Mouse (Mus musculus): ENCODE results near the gene Tbc1d7. TPM values are rescaled to one million over a fixed set of nuclear protein-coding genes. Genes with fewer than 3 reads are reported as not detected.
A peak's percentile ranks its signal among the peaks of the same experiment; 100 is the strongest.

Gene Tbc1d7
- 10 to 100 TPM in 8 of 26 experiments, 1 to 10 TPM in 16, not detected in 2; 1.2 to 16.0 (median 6.8) TPM for total RNA-seq (2018; cell fraction: chromatin; rRNA removed)
- total RNA-seq (2018; cell fraction: cytosol; rRNA removed), result 10 to 100 TPM in 25 of 26 experiments, 1 to 10 TPM in 1; 8.8 to 21.5 (median 15.4) TPM
- 10 to 100 TPM in 8 of 26 experiments, 1 to 10 TPM in 18; 1.5 to 15.8 (median 6.2) TPM for total RNA-seq (2018; cell fraction: nucleus; rRNA removed)
- 9.1 to 16.9 TPM (median 10.5 TPM) in 3 replicates for polyA plus RNA-seq (2018)

DNA sequence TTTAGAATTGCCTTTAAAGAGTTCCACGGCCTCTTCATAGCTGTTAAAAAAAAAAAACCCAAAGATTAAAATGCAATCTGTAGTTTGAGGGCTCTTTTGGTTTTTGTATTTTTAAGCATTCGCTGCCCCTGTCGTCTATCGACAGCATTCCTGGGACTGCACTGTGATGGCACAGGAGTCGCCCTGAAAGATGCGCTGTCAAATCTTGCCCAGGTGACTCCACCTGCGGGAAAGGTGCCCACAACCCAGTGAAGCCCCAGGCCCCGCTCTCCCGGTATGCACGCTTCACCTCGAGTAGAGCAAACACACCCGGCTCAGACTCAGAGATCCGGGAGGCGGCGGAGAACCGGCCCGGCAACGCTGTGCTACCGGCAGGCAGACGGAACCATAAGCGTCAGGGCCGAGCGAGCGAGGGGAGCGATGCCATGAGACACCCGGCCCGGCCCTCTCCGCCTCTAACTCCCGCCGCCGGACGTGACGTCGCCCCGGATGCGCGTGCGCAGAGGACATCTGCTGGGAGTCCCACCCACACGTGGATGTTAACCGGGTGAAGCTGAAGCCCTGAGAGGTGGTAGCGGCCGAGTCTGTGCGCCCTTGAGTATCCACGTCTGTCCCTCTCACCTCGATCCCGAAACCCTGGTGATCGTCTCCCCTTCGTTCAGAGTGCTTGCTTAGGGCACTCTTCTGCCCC, at the start of gene Tbc1d7:
TSS of gene Tbc1d7 (minus strand) at position 482 of the 691 bp plus-strand sequence.
- H3K4me3 ChIP-seq (ENCODE audit: inconsistent target), result peak within 1 kb of the TSS; percentile 77
- H3K27ac ChIP-seq, result peak within 1 kb of the TSS; percentile 44
- WGBS (ENCODE audit: missing documents), result under 1% methylated on average over 48 of the region's 48 CpGs

DNA sequence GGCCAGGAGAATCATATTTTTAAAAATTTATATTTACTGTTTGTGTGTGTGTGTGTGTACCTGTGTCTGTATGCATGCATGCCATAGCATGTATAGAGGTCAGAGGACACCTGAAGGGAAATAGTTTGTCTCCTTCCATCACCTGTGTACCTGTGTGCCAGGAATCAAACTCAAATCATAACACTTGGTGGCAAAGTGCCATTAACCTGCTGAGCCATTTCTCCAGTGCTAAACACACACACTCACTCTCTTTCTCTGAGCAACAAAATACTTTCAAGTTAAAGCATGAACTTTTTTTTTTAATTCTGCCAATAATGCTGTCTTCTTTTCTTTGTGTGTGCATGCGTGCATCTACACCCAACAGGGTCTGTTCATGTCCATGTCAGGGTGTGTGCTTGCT, 49.3 kb upstream of the Tbc1d7 start:
- WGBS (ENCODE audit: missing documents), result 100% methylated on average over 1 of the region's 1 CpGs
- H3K79me2 ChIP-seq (ENCODE audit: inconsistent target), result no peaks in the 10 kb centered on the region
- H3K27ac ChIP-seq, result no peak overlapping the region
- H3K36me3 ChIP-seq (ENCODE audit: inconsistent target), result no peaks in the 10 kb centered on the region
- no peak overlapping the region for H3K4me3 ChIP-seq (ENCODE audit: inconsistent target)

More for the DNA sequence above, at the start of gene Tbc1d7:
- Histone ChIP-seq H3K79me2 (ENCODE audit: inconsistent target) (no peaks in the 10 kb centered on the region), H3K36me3 (ENCODE audit: inconsistent target) (no peaks in the 10 kb centered on the region)

DNA sequence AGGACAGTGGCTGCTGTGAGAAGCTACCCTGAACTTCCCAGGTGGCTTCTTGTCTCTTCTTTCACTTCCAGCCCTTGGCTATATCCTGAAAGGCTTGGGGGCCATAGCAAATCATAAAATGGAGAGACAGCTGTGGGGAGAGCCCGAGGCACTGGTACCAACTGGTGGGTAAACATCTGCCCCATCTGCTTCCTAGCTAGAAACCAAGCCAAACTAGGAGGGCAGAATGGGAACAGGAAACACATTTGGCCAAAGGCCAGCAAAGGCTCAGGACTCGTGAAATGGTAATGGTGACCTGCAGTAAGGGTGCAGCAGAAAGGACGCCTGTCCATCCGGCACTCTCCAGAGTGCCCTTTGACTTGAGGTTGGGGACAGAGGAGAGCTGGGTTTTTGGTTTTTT, 47.5 kb upstream of the Tbc1d7 start:
- 64% methylated on average over 4 of the region's 4 CpGs for WGBS (ENCODE audit: missing documents)
- H3K36me3 ChIP-seq (ENCODE audit: inconsistent target), result no peaks in the 10 kb centered on the region

DNA sequence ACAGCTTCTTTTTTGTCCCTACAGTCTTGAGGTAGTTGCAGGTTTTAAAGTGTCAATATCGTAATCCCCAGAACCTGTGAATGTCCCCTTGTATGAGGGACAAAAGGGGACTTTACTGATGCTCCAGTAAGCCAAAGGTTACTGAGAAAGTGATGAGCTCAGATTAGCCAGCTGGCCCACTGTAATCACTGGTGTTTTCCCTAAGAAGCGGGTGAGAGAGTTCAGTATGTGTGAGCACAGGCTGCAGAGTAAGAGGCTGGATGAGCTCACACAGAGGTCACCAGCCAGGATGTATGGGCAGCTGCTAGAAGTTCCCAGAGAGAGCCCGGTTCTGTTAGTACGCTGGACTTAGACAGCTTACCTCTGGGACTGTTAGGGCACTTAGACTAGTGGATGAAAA, 47.0 kb upstream of the Tbc1d7 start:
- H3K79me2 ChIP-seq (ENCODE audit: inconsistent target), result no peaks in the 10 kb centered on the region
- no peak overlapping the region for H3K4me3 ChIP-seq (ENCODE audit: inconsistent target)
- no peak overlapping the region for H3K27ac ChIP-seq
- no peaks in the 10 kb centered on the region for H3K36me3 ChIP-seq (ENCODE audit: inconsistent target)
- WGBS (ENCODE audit: missing documents), result 67% methylated on average over 4 of the region's 4 CpGs

More for the DNA sequence above, 47.5 kb upstream of the Tbc1d7 start:
- Histone ChIP-seq H3K4me3 (ENCODE audit: inconsistent target) (no peak overlapping the region), H3K27ac (no peak overlapping the region), H3K79me2 (ENCODE audit: inconsistent target) (no peaks in the 10 kb centered on the region)

DNA sequence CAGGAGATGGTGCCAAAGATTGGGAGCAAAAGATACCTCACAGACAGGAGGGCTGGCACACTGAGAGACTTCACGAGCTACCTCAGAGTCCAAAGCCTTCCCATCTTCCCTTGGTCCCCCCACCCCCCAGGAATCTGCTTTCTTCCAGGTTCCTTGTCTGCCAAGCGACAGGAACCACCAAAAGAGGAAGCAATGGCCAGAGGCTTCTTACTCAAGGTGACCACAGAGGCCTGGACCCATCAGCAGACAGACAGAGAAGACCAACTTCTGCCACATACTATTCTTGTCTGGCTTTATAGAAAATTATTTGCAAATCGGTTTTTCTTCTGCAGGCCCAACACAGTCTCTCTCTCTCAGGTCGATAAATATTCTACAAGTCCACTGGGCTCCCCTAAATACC, 46.4 kb upstream of the Tbc1d7 start:
- H3K27ac ChIP-seq, result no peak overlapping the region
- 9% methylated on average over 4 of the region's 4 CpGs for WGBS (ENCODE audit: missing documents)

DNA sequence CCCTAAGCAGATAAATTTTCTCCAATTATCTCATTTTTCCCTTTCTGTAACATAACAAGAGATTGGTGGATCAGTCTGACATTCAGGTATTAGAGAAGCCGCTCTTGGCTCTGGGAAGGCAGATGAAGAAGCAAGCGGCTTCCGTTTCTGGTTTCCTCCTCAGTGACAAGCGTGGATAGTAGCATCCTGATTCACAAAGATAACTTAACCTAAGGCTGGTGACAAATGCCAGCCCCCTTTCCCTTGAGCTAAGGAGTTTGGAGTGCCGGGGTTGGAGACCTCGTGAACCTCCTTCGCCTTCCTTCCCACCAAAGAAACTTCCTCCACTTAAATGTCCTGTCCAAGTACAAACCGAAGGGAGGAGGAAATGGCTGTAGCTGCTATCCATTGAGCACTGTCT, 45.8 kb upstream of the Tbc1d7 start:
- H3K36me3 ChIP-seq (ENCODE audit: inconsistent target), result no peaks in the 10 kb centered on the region
- WGBS (ENCODE audit: missing documents), result 27% methylated on average over 8 of the region's 8 CpGs
- no peak overlapping the region for H3K27ac ChIP-seq
- no peak overlapping the region for H3K4me3 ChIP-seq (ENCODE audit: inconsistent target)
- no peaks in the 10 kb centered on the region for H3K79me2 ChIP-seq (ENCODE audit: inconsistent target)

More for the DNA sequence above, 46.4 kb upstream of the Tbc1d7 start:
- Histone ChIP-seq H3K36me3 (ENCODE audit: inconsistent target) (no peaks in the 10 kb centered on the region), H3K4me3 (ENCODE audit: inconsistent target) (no peak overlapping the region), H3K79me2 (ENCODE audit: inconsistent target) (no peaks in the 10 kb centered on the region)

DNA sequence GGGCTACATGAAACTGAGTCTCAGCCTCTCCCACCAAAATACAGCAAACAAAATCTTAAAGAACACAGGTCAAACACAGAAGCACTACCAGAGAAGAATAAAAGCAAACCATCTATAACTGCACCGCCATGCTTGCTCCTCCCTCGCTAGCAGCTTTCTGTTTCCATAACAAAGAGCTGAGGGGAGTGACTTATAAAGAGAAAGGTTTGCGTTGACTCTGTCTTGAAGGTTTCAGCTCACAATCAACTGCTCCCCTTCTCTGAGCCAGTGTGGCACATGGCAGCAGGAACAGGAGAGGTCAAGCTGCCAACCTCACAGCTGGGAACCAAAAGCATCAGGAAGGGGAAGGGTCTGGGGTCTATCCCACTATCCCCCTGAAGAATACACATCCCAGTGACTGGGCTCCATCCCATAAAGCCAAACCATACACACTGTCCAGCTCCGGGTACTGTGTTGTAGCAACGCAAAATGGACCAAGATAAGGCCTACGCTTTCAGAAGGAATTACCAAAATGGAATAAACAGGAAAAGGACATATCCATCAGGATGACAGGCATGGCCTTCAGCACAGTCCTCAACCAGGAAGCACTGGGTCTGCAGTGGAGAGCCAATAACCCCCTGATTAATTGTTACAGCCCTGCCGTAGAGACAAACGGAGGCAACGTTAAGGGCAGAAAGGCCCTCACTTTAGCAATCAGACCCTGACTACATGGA, 44.8 kb upstream of the Tbc1d7 start:
- no peaks in the 10 kb centered on the region for H3K36me3 ChIP-seq (ENCODE audit: inconsistent target)
- H3K79me2 ChIP-seq (ENCODE audit: inconsistent target), result no peaks in the 10 kb centered on the region
- H3K4me3 ChIP-seq (ENCODE audit: inconsistent target), result no peak overlapping the region
- no peak overlapping the region for H3K27ac ChIP-seq
- 91% methylated on average over 9 of the region's 9 CpGs for WGBS (ENCODE audit: missing documents)

DNA sequence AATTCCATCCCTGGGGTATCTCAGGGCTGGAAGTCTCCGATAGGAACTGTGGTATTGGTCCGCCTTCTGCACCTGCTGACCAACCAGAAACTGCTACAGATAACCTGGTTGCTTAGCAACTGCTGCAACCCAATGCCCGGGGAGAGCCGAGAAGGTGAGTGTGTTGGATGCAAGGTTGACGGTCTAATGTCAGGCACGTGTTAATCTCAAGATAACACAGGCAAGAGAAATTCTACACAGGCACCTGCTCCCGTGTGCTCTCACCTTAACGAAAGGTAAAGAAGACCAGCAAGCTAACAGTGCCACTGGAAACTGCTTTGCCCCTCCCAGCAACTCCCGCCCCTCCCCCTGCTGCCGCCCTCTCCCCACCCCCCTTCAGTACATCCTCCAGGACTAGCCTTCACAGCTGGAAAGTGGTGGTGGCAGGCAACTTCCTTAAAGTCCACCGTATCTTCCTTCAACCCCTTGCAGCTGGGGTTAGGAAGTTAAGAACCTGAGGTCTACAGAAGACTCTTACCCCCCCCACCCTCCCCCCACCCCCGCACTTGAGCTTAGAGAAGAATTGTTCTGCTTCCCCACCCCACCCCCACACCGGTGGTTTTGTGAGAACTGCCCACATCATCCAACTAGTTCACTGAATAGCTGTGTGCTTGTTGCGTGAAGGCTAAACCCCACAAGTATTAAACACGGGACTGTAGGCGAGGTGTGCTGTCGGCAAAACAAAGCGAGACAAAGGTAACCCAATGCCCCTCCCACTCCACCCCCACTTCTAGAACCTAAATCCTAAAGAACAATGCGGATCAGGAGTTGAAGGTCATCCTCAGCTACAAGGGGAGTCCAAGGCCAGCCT, 44.1 kb upstream of the Tbc1d7 start:
- Histone ChIP-seq H3K4me3 (ENCODE audit: inconsistent target) (no peak overlapping the region), H3K36me3 (ENCODE audit: inconsistent target) (no peaks in the 10 kb centered on the region), H3K27ac (no peak overlapping the region), H3K79me2 (ENCODE audit: inconsistent target) (no peaks in the 10 kb centered on the region)
- WGBS (ENCODE audit: missing documents), result 22% methylated on average over 18 of the region's 19 CpGs

DNA sequence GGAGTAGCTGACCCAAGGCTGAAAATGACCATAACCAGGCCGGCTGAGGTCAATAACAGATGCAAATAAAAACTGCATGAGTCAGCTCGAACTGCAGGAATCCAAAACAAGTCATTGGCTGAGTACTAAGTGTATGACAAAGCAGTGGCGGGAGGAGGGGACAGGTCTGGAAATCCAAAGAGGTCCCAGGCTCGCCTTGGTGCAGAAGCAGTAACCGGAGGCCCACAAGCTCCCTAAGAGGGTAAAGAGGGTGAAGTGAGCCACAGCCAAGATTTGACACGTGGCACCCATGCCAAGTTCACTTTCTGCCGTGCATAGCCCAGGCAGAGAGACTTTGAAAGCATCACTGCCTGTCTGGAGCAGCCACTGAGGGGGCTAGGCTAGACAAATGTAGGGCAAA, 41.0 kb upstream of the Tbc1d7 start:
- Histone ChIP-seq H3K79me2 (ENCODE audit: inconsistent target) (no peaks in the 10 kb centered on the region), H3K4me3 (ENCODE audit: inconsistent target) (no peak overlapping the region), H3K36me3 (ENCODE audit: inconsistent target) (no peaks in the 10 kb centered on the region), H3K27ac (no peak overlapping the region)
- 33% methylated on average over 7 of the region's 7 CpGs for WGBS (ENCODE audit: missing documents)

DNA sequence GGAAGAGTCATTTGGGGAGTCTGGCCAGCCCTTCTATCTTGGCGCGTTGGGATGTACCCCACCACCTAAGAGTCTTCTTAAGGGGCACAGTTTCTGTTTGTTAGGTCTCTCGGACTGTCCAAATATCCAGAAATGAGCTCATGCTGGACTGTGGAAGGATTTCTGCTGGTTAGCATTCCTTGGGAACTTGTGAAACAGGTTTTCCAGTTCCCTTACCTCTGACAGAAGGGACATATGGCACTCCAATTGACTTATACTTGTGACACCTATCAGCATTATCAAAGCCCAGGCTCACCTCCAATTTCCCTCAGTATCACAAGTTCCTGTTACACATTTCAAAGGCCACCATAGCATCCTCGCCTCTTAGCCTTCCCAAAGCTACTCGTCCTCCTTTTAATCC, 39.7 kb upstream of the Tbc1d7 start:
- WGBS (ENCODE audit: missing documents), result 99% methylated on average over 5 of the region's 5 CpGs
- H3K27ac ChIP-seq, result no peak overlapping the region
- no peaks in the 10 kb centered on the region for H3K79me2 ChIP-seq (ENCODE audit: inconsistent target)
- H3K4me3 ChIP-seq (ENCODE audit: inconsistent target), result no peak overlapping the region
- H3K36me3 ChIP-seq (ENCODE audit: inconsistent target), result no peaks in the 10 kb centered on the region

DNA sequence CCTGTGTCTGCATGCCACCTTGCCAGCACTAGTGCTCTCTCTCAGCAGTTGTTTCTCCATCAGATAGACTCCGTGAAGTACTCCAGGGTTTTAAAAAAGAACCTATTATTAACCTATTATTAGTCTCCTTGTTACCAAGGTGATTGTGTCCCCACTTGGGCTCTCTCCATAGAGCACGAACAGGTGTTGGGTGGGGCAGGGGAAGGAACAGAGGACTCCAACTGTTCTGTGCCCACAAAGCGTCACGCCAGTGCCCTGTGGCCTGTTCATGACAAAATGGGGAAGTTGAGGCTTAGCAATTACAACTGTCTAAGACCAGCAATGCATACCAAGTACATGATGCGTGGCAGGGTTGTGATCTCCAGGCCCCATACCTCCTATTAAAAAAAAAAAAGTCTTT, 38.3 kb upstream of the Tbc1d7 start:
- WGBS (ENCODE audit: missing documents), result 28% methylated on average over 4 of the region's 5 CpGs
- Histone ChIP-seq H3K27ac (no peak overlapping the region), H3K36me3 (ENCODE audit: inconsistent target) (no peaks in the 10 kb centered on the region), H3K79me2 (ENCODE audit: inconsistent target) (no peaks in the 10 kb centered on the region), H3K4me3 (ENCODE audit: inconsistent target) (no peak overlapping the region)

DNA sequence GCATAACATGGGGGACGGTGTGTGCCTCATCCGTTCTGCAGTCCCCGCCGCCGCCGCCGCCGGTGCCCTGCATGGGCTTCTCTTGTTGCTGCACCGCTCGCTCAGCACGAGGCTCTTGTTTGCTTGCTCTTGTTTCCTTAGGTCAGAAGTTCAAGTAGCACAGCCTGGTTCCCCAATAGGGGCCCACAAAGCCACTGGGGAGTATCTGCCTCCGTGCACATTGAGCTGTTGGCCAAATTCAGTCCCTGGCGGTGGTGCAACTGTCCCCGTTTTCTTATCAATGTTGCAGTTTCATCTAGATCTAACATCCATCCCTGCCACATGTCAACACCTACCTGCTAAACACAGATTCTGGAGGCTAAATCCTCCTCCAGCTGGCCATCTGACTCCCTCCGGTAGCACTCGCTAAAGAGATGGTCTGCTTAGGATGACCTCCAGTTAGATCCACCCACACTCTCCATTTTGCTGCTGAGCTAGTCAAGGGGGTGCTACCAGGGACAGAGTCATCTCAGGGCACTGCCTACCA, 37.7 kb upstream of the Tbc1d7 start:
- H3K4me3 ChIP-seq (ENCODE audit: inconsistent target), result no peak overlapping the region
- H3K36me3 ChIP-seq (ENCODE audit: inconsistent target), result no peaks in the 10 kb centered on the region

DNA sequence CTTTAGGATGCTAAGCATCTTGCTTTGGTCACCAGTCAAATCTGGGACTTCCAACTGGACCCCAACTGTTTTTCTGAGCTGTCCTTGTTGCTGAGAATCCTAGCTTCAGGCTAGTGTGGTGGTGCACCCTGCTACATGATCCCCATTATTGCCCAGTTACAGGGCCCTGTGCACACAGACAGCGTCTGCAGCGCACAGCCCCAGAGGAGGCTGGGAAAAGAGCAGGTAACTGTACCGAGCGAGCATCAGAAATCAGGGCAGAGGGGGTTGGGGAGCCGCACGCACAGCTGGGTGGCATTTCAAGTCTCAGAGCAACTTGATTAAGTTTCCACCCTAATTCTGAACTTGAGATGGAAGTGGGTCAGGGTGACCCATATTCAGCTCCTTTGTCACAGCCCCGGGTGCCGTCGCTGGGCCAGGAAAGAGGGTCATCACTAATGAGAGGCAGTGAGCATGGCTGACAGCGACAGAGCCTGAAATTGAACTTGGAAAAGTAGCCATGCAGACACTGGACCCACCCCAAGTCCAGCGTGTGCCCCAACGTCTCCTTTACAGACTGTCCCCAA, 34.9 kb upstream of the Tbc1d7 start:
- 94% methylated on average over 12 of the region's 12 CpGs for WGBS (ENCODE audit: missing documents)
- no peaks in the 10 kb centered on the region for H3K79me2 ChIP-seq (ENCODE audit: inconsistent target)
- H3K27ac ChIP-seq, result no peak overlapping the region
- no peaks in the 10 kb centered on the region for H3K36me3 ChIP-seq (ENCODE audit: inconsistent target)
- H3K4me3 ChIP-seq (ENCODE audit: inconsistent target), result no peak overlapping the region

More for the DNA sequence above, 37.7 kb upstream of the Tbc1d7 start:
- Histone ChIP-seq H3K79me2 (ENCODE audit: inconsistent target) (no peaks in the 10 kb centered on the region), H3K27ac (no peak overlapping the region)
- 25% methylated on average over 7 of the region's 16 CpGs for WGBS (ENCODE audit: missing documents)

DNA sequence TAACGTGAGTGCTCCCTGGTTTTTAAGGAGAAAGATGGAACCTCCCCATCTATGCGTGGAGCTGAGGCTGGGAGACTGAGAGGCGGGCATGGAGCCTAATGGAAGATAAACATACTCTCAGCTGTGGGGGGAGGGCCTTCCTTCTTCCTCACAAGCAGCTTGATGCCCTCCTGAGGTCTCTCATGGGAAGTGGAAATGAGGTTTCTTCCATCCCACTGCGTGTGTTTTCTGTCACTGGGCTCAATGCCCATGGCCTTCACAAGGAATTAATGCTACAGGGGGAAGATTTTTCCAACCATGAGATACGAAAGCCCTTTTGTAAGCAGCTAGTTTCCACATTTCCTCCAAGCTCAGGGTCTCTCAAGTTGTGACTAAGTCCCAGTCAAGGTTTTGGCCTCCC, 32.3 kb upstream of the Tbc1d7 start:
- WGBS (ENCODE audit: missing documents), result 71% methylated on average over 5 of the region's 5 CpGs
- H3K36me3 ChIP-seq (ENCODE audit: inconsistent target), result no peaks in the 10 kb centered on the region
- no peaks in the 10 kb centered on the region for H3K79me2 ChIP-seq (ENCODE audit: inconsistent target)
- no peak overlapping the region for H3K27ac ChIP-seq
- no peak overlapping the region for H3K4me3 ChIP-seq (ENCODE audit: inconsistent target)
